25 mouse cellular contexts compared by ENCODE assay signal in the genomic region with DNA sequence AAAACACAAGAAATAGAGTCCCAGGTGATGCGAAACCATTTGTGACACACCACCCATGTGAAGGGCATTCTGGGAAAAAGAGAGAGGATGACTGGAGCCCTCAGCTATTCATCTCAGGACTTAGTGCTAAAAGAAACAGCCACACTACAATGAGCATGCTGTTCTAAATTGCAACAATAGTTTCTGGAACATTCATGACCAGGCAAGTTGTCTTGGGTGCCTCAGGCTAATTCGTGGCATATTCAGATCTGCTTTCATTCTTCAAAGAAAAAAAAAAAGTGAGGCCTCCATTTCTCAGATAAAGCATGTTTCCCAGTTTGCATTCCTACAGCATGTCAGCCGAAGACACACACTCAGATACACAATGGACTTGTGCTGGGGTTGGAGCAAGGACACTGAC.
DNase-seq lines count a peak whose midpoint lies in the region; ATAC-seq and TF ChIP-seq lines count a peak whose summit lies in the region.
"Had no signal": no experiment of that assay in that cellular context is flagged by ENCODE, and none has a peak within 500 bp of the region (broad histone marks: within the 10 kb centered on the region; RNA-seq: fewer than 3 reads in every experiment).

No protein-coding gene starts in this region.

- H3K9ac ChIP-seq in stomach, embryonic 16.5 days (ENCODE audit: low read length) = no peak overlapping the region
- no peak overlapping the region for H3K9ac ChIP-seq in stomach, postnatal 0 days (ENCODE audit: low read length)
- H3K9ac ChIP-seq in embryonic facial prominence, embryonic 15.5 days = no peak overlapping the region
- H3K9ac ChIP-seq: forebrain, embryonic 12.5 days; forebrain, embryonic 15.5 days; heart, embryonic 12.5 days; heart, embryonic 15.5 days; hindbrain, embryonic 12.5 days; hindbrain, embryonic 15.5 days had no signal

- TF ChIP-seq CTCF in stomach, postnatal 0 days (IDR thresholded peaks at IDR 0.05; ENCODE audit: low read depth) = no peak

- H3K9me3 ChIP-seq in stomach, embryonic 16.5 days (replicated peaks; ENCODE audit: control insufficient read depth, low read length) = no peaks in the 10 kb centered on the region
- H3K9me3 ChIP-seq in stomach, postnatal 0 days (ENCODE audit: control insufficient read depth, low read length) = no peaks in the 10 kb centered on the region
- H3K9me3 ChIP-seq in embryonic facial prominence, embryonic 15.5 days (replicated peaks) = no peaks in the 10 kb centered on the region
- H3K9me3 ChIP-seq: forebrain, embryonic 12.5 days; forebrain, embryonic 15.5 days; heart, embryonic 12.5 days; heart, embryonic 15.5 days; hindbrain, embryonic 12.5 days; hindbrain, embryonic 15.5 days had no signal

- ATAC-seq in stomach, embryonic 16.5 days (ENCODE audit: insufficient read depth, low FRiP score) = no peak
- ATAC-seq in stomach, postnatal 0 days (ENCODE audit: low FRiP score, low TSS enrichment) = no peak
- no peak for ATAC-seq in embryonic facial prominence, embryonic 15.5 days (ENCODE audit: insufficient number of reproducible peaks, low FRiP score, low TSS enrichment, low read depth)
- ATAC-seq: forebrain, embryonic 15.5 days; intestine, postnatal 0 days; Patski had no signal

- H3K4me1 ChIP-seq in stomach, embryonic 16.5 days (ENCODE audit: control insufficient read depth, insufficient read depth, low read length) = peaks cover 8% of the 10 kb centered on the region
- no peaks in the 10 kb centered on the region for H3K4me1 ChIP-seq in stomach, postnatal 0 days (replicated peaks; ENCODE audit: control insufficient read depth, insufficient read depth)
- peaks cover 23% of the 10 kb centered on the region for H3K4me1 ChIP-seq in embryonic facial prominence, embryonic 15.5 days
- H3K4me1 ChIP-seq: hindbrain, embryonic 12.5 days had no signal

- DNase-seq in stomach, postnatal 0 days (ENCODE audit: low spot score) = no peak
- peak; percentile 44 for DNase-seq in gonadal fat pad, adult 2 months (ENCODE audit: low read depth)
- DNase-seq in cerebellum, postnatal 14 days = no peak
- no peak for DNase-seq in adrenal gland, postnatal 10 days
- DNase-seq: adrenal gland, postnatal 14 days; cerebellum, adult 11 months; cerebellum, adult 2 months; cerebellum, adult 9-11 months; cerebellum, postnatal 36 days; embryo, embryonic 11 days; gastrocnemius, postnatal 10 days; gastrocnemius, postnatal 36 days; heart, adult 18-20 months; heart, postnatal 14 days; kidney, adult 2 months had no signal

- H3K36me3 ChIP-seq in stomach, embryonic 16.5 days (ENCODE audit: control insufficient read depth, insufficient read depth, low read length) = no peaks in the 10 kb centered on the region
- no peaks in the 10 kb centered on the region for H3K36me3 ChIP-seq in stomach, postnatal 0 days (ENCODE audit: control insufficient read depth, insufficient read depth, low read length)
- H3K36me3 ChIP-seq in embryonic facial prominence, embryonic 15.5 days = no peaks in the 10 kb centered on the region
- H3K36me3 ChIP-seq: forebrain, embryonic 12.5 days; forebrain, embryonic 15.5 days; heart, embryonic 15.5 days; hindbrain, embryonic 12.5 days; hindbrain, embryonic 15.5 days had no signal

- no peak overlapping the region for H3K4me2 ChIP-seq in stomach, embryonic 16.5 days (ENCODE audit: low read depth, low read length)
- H3K4me2 ChIP-seq in stomach, postnatal 0 days (replicated peaks; ENCODE audit: low read depth) = no peak overlapping the region
- H3K4me2 ChIP-seq in embryonic facial prominence, embryonic 15.5 days (replicated peaks) = no peak overlapping the region
- H3K4me2 ChIP-seq: forebrain, embryonic 12.5 days; forebrain, embryonic 15.5 days; heart, embryonic 12.5 days; heart, embryonic 15.5 days; hindbrain, embryonic 12.5 days; hindbrain, embryonic 15.5 days had no signal

- H3K27me3 ChIP-seq in stomach, embryonic 16.5 days (ENCODE audit: control insufficient read depth, insufficient read depth, low read length) = no peaks in the 10 kb centered on the region
- H3K27me3 ChIP-seq in stomach, postnatal 0 days (ENCODE audit: control insufficient read depth, insufficient read depth, low read length) = no peaks in the 10 kb centered on the region
- H3K27me3 ChIP-seq in embryonic facial prominence, embryonic 15.5 days = no peaks in the 10 kb centered on the region
- H3K27me3 ChIP-seq: forebrain, embryonic 12.5 days; forebrain, embryonic 15.5 days; heart, embryonic 12.5 days; heart, embryonic 15.5 days; hindbrain, embryonic 12.5 days; hindbrain, embryonic 15.5 days; Patski had no signal

- TF ChIP-seq EP300 in stomach, postnatal 0 days (optimal IDR thresholded peaks at IDR 0.05) = no peak

- H3K27ac ChIP-seq in stomach, embryonic 16.5 days (ENCODE audit: low read length) = peak overlapping the region; percentile 46
- H3K27ac ChIP-seq in stomach, postnatal 0 days (replicated peaks) = no peak overlapping the region
- peak overlapping the region; percentile 44; the same call in 1 of the 2 replicates for H3K27ac ChIP-seq in embryonic facial prominence, embryonic 15.5 days (replicated peaks)
- H3K27ac ChIP-seq: forebrain, embryonic 12.5 days; forebrain, embryonic 15.5 days; heart, embryonic 15.5 days; hindbrain, embryonic 12.5 days; hindbrain, embryonic 15.5 days had no signal

- no peak overlapping the region for H3K4me3 ChIP-seq in stomach, embryonic 16.5 days (replicated peaks; ENCODE audit: low read length)
- no peak overlapping the region for H3K4me3 ChIP-seq in stomach, postnatal 0 days (ENCODE audit: low read depth, low read length)
- H3K4me3 ChIP-seq in embryonic facial prominence, embryonic 15.5 days (replicated peaks) = no peak overlapping the region
- H3K4me3 ChIP-seq: forebrain, embryonic 12.5 days; forebrain, embryonic 15.5 days; heart, embryonic 12.5 days; heart, embryonic 15.5 days; hindbrain, embryonic 12.5 days; hindbrain, embryonic 15.5 days had no signal

- WGBS in stomach, embryonic 16.5 days = 74% methylated on average over 3 of the region's 3 CpGs
- WGBS in stomach, postnatal 0 days = 74% methylated on average over 3 of the region's 3 CpGs
- 56% methylated on average over 3 of the region's 3 CpGs for WGBS in embryonic facial prominence, embryonic 15.5 days
